Mouse (Mus musculus): ENCODE measurements around the gene Mucl3.

- TF ChIP-seq POLR2A (IDR thresholded peaks at IDR 0.05; ENCODE audit: low read depth, low read length) (no peak), CTCF (IDR thresholded peaks at IDR 0.05; ENCODE audit: extremely low read depth, insufficient read depth, insufficient read length, insufficient replicate concordance) (no peak)
Measured at GRCm38 (mm10) chr17:35639352-35639751, 4.1 kb downstream of the Mucl3 start.
